Mouse (Mus musculus): Measurements from ENCODE around the gene Olfr198.
"Not testable (repeated sequence)": the region's sequence is repeated elsewhere in the genome, so short reads cannot be mapped to it uniquely, and the experiment has no call there.

The Olfr198 gene

GRCm38 (mm10) chr16:59203433-59203832 is at the start of gene Olfr198:
Gene Olfr198 (minus strand): TSS chr16:59203533.
- DNase-seq (ENCODE audit: low spot score), result not testable (repeated sequence)

- DNase-seq (ENCODE audit: low spot score), result no peak
Observed at GRCm38 (mm10) chr16:59249684-59250083, 46.4 kb upstream of the Olfr198 start.

GRCm38 (mm10) chr16:59219667-59220066 is 16.3 kb upstream of the Olfr198 start, which contains the start of gene Olfr199:
Gene Olfr199 (minus strand): TSS chr16:59219767.
- not testable (repeated sequence) for DNase-seq (ENCODE audit: low spot score)

- DNase-seq (ENCODE audit: low spot score), result not testable (repeated sequence)
Observed at GRCm38 (mm10) chr16:59217861-59218260, 14.5 kb upstream of the Olfr198 start.

- DNase-seq (ENCODE audit: low spot score), result no peak
Observed at GRCm38 (mm10) chr16:59170354-59170753, 33.0 kb downstream of the Olfr198 start, which contains the start of gene Olfr196. Gene Olfr196 (minus strand): TSS chr16:59170454.

- no peak for DNase-seq (ENCODE audit: low spot score)
Observed at GRCm38 (mm10) chr16:59151996-59152395, 51.3 kb downstream of the Olfr198 start.
